Mouse (Mus musculus): ENCODE measurements at regions not wholly inside any gene's neighbourhood (a gene's known extent, or its start where the extent isn't known, plus 50 kb on each side); places are given as distances from the start of the nearest gene placed in this dataset.

- no peak for TF ChIP-seq GATA4 (IDR thresholded peaks at IDR 0.05; ENCODE audit: insufficient replicate concordance, low read length)
Observed at GRCm38 (mm10) chr3:148681186-148681585, 309.2 kb downstream of the Adgrl2 start.

- TF ChIP-seq GATA4 (IDR thresholded peaks at IDR 0.05; ENCODE audit: insufficient replicate concordance, low read length): no peak
Observed at GRCm38 (mm10) chr3:148680737-148681136, 309.6 kb downstream of the Adgrl2 start.

GRCm38 (mm10) chr3:148680086-148680485 lies 310.3 kb downstream of the Adgrl2 start:
- TF ChIP-seq GATA4 (IDR thresholded peaks at IDR 0.05; ENCODE audit: insufficient replicate concordance, low read length): no peak

DNA sequence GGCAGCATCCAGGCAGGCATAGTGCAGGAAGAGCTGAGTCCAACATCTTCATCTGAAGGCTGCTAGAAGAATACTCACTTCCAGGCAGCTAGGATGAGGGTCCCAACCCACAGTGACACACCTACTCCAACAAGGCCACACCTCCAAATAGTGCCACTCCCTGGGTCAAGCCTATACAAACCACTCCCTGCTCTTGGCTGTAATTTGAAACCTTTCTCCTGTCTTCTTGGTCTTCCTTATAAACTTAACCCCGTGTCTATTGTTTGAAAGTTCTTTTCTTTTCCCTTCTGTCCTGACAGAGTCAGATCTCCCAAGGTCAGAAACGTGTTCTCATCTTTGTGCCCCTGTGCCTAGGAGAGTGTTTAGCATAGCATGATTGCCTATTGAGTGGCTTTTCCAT lies 311.2 kb downstream of the Adgrl2 start:
- TF ChIP-seq GATA4 (IDR thresholded peaks at IDR 0.05; ENCODE audit: insufficient replicate concordance, low read length): no peak

DNA sequence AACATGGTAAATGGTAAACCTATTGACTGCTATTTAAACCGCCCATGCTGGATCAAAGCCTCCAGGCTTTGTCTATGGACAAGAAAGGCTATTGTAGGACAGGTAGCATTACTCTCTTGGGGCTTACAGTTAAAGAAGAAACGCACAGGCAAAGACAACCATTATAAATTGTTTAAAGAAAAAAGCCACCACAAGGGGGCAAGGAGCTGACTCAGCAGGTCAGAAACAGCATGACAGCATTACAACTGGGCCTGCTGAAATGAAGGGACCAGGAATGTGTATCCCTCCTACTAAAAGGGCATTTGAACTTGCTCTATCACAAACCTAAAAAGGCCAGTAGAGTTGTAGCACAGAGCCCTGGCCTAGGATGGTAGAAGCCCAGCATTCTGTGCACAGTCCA lies 314.3 kb downstream of the Adgrl2 start:
- no peak for TF ChIP-seq GATA4 (IDR thresholded peaks at IDR 0.05; ENCODE audit: insufficient replicate concordance, low read length)

GRCm38 (mm10) chr3:148662888-148663477 lies 327.4 kb downstream of the Adgrl2 start:
- TF ChIP-seq GATA4 (IDR thresholded peaks at IDR 0.05; ENCODE audit: insufficient replicate concordance, low read length): no peak

- no peak for TF ChIP-seq GATA4 (IDR thresholded peaks at IDR 0.05; ENCODE audit: insufficient replicate concordance, low read length)
Observed at GRCm38 (mm10) chr3:148659024-148659423, 331.3 kb downstream of the Adgrl2 start.

DNA sequence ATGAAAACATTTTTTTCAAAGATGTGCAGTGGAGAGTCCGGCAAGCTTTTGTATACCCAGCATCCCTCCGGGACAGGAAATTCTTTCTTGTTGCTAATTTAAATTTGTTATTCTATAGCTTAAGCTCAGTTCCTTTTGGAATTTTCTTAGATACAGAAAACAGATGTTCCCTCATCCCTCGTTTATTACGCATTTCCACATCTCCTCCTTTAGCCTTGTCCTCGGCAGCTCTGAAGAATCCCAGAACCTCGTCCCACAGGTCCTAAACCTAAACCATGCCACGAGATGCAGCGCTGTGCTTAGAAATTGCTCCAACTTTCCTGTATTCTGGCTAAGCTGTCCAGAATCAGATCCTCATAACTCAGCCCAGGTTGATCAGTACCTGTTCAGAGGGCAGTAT lies 332.0 kb downstream of the Adgrl2 start:
- no peak for TF ChIP-seq GATA4 (IDR thresholded peaks at IDR 0.05; ENCODE audit: insufficient replicate concordance, low read length)

DNA sequence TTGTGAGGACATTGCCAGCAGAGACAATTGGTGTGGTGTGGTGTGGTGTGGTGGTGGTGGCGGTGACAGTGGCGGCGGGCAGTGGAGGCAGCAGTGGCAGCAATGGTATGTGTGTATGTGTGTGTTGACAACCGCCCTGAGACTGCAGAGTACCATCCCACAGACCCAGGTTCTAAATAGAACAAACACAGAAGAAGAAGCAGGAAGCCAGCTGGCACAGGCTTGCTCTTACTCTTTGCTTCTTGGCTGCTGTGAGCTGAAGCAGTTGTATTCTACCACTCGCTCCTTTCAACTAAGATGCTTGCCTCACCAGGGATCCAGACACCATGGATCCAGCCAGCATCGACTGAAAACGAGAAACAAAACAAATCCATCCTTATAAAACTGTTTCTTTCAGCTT lies 334.2 kb downstream of the Adgrl2 start:
- TF ChIP-seq GATA4 (IDR thresholded peaks at IDR 0.05; ENCODE audit: insufficient replicate concordance, low read length): no peak

DNA sequence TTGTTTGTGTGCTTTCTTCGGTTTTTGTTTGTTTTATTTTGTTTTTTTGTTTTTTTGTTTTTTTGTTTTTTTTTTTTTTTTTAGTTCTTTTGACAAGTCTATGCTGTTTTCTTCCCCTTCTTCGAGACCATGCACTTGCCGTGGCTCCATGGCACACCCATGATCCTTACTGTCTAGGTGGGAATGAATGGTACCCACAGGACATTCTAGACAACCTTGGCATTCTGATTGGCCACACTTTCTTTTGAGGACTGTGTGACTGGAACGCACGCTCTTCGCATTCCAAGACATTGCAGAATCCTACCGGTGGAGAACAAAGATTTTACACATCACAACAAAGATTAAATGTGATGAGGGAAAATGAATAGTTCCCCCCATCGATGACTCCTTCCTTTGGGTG lies 340.1 kb downstream of the Adgrl2 start:
- TF ChIP-seq GATA4 (IDR thresholded peaks at IDR 0.05; ENCODE audit: insufficient replicate concordance, low read length): no peak

- TF ChIP-seq GATA4 (IDR thresholded peaks at IDR 0.05; ENCODE audit: insufficient replicate concordance, low read length): no peak
Observed at GRCm38 (mm10) chr3:148644924-148645323, 345.4 kb downstream of the Adgrl2 start.

GRCm38 (mm10) chr3:148641581-148641980 lies 348.8 kb downstream of the Adgrl2 start:
- no peak for TF ChIP-seq GATA4 (IDR thresholded peaks at IDR 0.05; ENCODE audit: insufficient replicate concordance, low read length)

DNA sequence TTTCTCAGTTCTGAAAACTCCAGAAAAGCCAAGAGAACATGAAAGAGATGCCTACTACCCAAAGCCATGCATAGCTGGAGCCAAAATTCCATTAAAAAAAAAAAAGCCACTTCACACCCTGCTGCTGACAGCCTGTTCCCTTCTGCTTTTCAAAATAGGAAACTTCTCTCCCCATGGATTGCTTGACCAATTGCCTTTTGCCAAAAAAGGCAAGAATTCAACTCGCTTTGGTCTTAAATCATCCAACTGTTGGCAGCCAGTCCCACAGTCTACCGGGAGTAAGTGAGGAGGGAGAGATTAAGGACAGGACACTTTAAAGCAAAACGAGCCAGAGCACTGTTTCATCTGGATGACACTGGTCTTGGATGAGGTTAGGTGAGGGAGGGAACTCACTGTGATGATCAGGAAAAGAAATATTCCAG lies 349.7 kb downstream of the Adgrl2 start:
- no peak for TF ChIP-seq GATA4 (IDR thresholded peaks at IDR 0.05; ENCODE audit: insufficient replicate concordance, low read length)

- no peak for TF ChIP-seq GATA4 (IDR thresholded peaks at IDR 0.05; ENCODE audit: insufficient replicate concordance, low read length)
Observed at GRCm38 (mm10) chr3:148635101-148635500, 355.3 kb downstream of the Adgrl2 start.

GRCm38 (mm10) chr3:148634352-148634751 lies 356.0 kb downstream of the Adgrl2 start:
- no peak for TF ChIP-seq GATA4 (IDR thresholded peaks at IDR 0.05; ENCODE audit: insufficient replicate concordance, low read length)

- no peak for TF ChIP-seq GATA4 (IDR thresholded peaks at IDR 0.05; ENCODE audit: insufficient replicate concordance, low read length)
Observed at GRCm38 (mm10) chr3:148633291-148633690, 357.1 kb downstream of the Adgrl2 start.

GRCm38 (mm10) chr3:148632449-148632848 lies 357.9 kb downstream of the Adgrl2 start:
- TF ChIP-seq GATA4 (IDR thresholded peaks at IDR 0.05; ENCODE audit: insufficient replicate concordance, low read length): no peak

Measured in liver, adult (tissue).